Comparison of ENCODE assay signal across 8 mouse cellular contexts in genomic region chr4:48540576-48541111, GRCm38 (mm10). TPM values are rescaled to one million over a fixed set of nuclear protein-coding genes. Genes with fewer than 3 reads are reported as not detected.
A peak's percentile ranks its signal among the peaks of the same experiment; 100 is the strongest.
DNase-seq lines count a peak whose midpoint lies in the region; ATAC-seq lines count a peak whose summit lies in the region.

No protein-coding gene starts in this region.

- H3K4me3 ChIP-seq in embryonic facial prominence, embryonic 14.5 days (ENCODE audit: low read depth, low read length): peak overlapping the region; percentile 78
- H3K4me3 ChIP-seq in limb, embryonic 13.5 days: peak overlapping the region; percentile 79

- H3K27ac ChIP-seq in embryonic facial prominence, embryonic 14.5 days (replicated peaks; ENCODE audit: low read depth, low read length): peak overlapping the region; percentile 95
- peak overlapping the region; percentile 85 for H3K27ac ChIP-seq in limb, embryonic 13.5 days

- H3K9me3 ChIP-seq in embryonic facial prominence, embryonic 14.5 days (ENCODE audit: control insufficient read depth, low read length): no peaks in the 10 kb centered on the region
- H3K9me3 ChIP-seq in limb, embryonic 13.5 days: no peaks in the 10 kb centered on the region

- 0% methylated on average over 4 of the region's 50 CpGs for WGBS in embryonic facial prominence, embryonic 14.5 days
- under 1% methylated on average over 23 of the region's 50 CpGs for WGBS in limb, embryonic 13.5 days

- H3K27me3 ChIP-seq in embryonic facial prominence, embryonic 14.5 days (replicated peaks; ENCODE audit: control insufficient read depth, insufficient read depth, low read length): no peaks in the 10 kb centered on the region
- peaks cover 15% of the 10 kb centered on the region for H3K27me3 ChIP-seq in limb, embryonic 13.5 days

- H3K4me2 ChIP-seq in embryonic facial prominence, embryonic 14.5 days (ENCODE audit: low read depth, low read length): peak overlapping the region; percentile 64
- peak overlapping the region; percentile 71 for H3K4me2 ChIP-seq in limb, embryonic 13.5 days (replicated peaks)

- no peaks in the 10 kb centered on the region for H3K36me3 ChIP-seq in embryonic facial prominence, embryonic 14.5 days (ENCODE audit: control insufficient read depth, insufficient read depth, low read length)
- H3K36me3 ChIP-seq in limb, embryonic 13.5 days: no peaks in the 10 kb centered on the region

- ATAC-seq in embryonic facial prominence, embryonic 14.5 days (ENCODE audit: low read depth): peak; percentile 70
- peak; percentile 66 for ATAC-seq in limb, embryonic 13.5 days (ENCODE audit: low FRiP score, low read depth)

- H3K4me1 ChIP-seq in embryonic facial prominence, embryonic 14.5 days (ENCODE audit: control insufficient read depth, insufficient read depth, low read length): peaks cover 22% of the 10 kb centered on the region
- H3K4me1 ChIP-seq in limb, embryonic 13.5 days: peaks cover 25% of the 10 kb centered on the region

- peak overlapping the region; percentile 94 for H3K9ac ChIP-seq in embryonic facial prominence, embryonic 14.5 days (ENCODE audit: low read depth, low read length)
- peak overlapping the region; percentile 95 for H3K9ac ChIP-seq in limb, embryonic 13.5 days

- intact Hi-C loops in heart, postnatal 10 days (cut with DNase I): loop anchor here (2.0 to 5.0 kb wide), 3 partner anchors 37 to 127 kb away; partner anchors contain the start of gene Tex10

- peak; percentile 31 to 39 for DNase-seq in layer of hippocampus, postnatal 36 days
- no peak for DNase-seq in layer of hippocampus, postnatal 14 days (ENCODE audit: low spot score in 2 of 2)
- peak; percentile 66 for DNase-seq in adrenal gland, postnatal 10 days
- no peak for DNase-seq in embryonic facial prominence, embryonic 14.5 days (ENCODE audit: low spot score)
- DNase-seq in heart, postnatal 10 days: peak; percentile 61 to 65
- peak; percentile 76 for DNase-seq in neural tube, embryonic 10.5 days (ENCODE audit: extremely low spot score, low spot score)
- DNase-seq in urinary bladder, postnatal 25 days (ENCODE audit: low spot score): peak; percentile 41

RNA-seq across cellular contexts. Expression of gene Msantd3, which starts 0.9 kb away (rescaled TPM):
- 10 to 100 TPM; 20.3 to 21.8 TPM for total RNA-seq in layer of hippocampus, postnatal 36 days (2021)
- 10 to 100 TPM; 30.6 to 32.7 TPM for total RNA-seq in layer of hippocampus, postnatal 14 days (2021)
- total RNA-seq in adrenal gland, postnatal 10 days (2021): 10 to 100 TPM; 20.3 to 21.3 TPM
- 22.3 and 28.4 TPM in 2 replicates for polyA plus RNA-seq in embryonic facial prominence, embryonic 14.5 days (2014; fragmentation: Nextera tagmentation; extraction: Ambion mirVana)
- 10 to 100 TPM; 30.9 to 31.2 TPM for total RNA-seq in heart, postnatal 10 days (2021)
- 27.6 and 30.1 TPM in 2 replicates for polyA plus RNA-seq in limb, embryonic 13.5 days (2015; fragmentation: Nextera tagmentation; extraction: Ambion mirVana)

RNA-seq across cellular contexts. Expression of gene Tmeff1, which starts 44.3 kb away (rescaled TPM):
- total RNA-seq in layer of hippocampus, postnatal 36 days (2021): 100 to 1,000 TPM; 125 to 137 TPM
- 100 to 1,000 TPM; 138 to 147 TPM for total RNA-seq in layer of hippocampus, postnatal 14 days (2021)
- 10 to 100 TPM; 30.6 to 32.3 TPM for total RNA-seq in adrenal gland, postnatal 10 days (2021)
- 61.4 and 70.2 TPM in 2 replicates for polyA plus RNA-seq in embryonic facial prominence, embryonic 14.5 days (2014; fragmentation: Nextera tagmentation; extraction: Ambion mirVana)
- 10 to 100 TPM; 22.4 to 23.3 TPM for total RNA-seq in heart, postnatal 10 days (2021)
- 65.1 and 72.1 TPM in 2 replicates for polyA plus RNA-seq in limb, embryonic 13.5 days (2015; fragmentation: Nextera tagmentation; extraction: Ambion mirVana)

Comparison
In these comparisons a context has a peak if more than half of its experiments do, and no peak if none do; other contexts are left out.
1. DNase-seq: peak in layer of hippocampus, postnatal 36 days (2 of 2), adrenal gland, postnatal 10 days (single experiment), heart, postnatal 10 days (2 of 2), neural tube, embryonic 10.5 days (single experiment) and urinary bladder, postnatal 25 days (single experiment); none in layer of hippocampus, postnatal 14 days (0 of 2) and embryonic facial prominence, embryonic 14.5 days (single experiment).